Mouse (Mus musculus): ENCODE results near the gene Hdhd3. TPM values are rescaled to one million over a fixed set of nuclear protein-coding genes. Genes with fewer than 3 reads are reported as not detected.
A peak's percentile ranks its signal among the peaks of the same experiment; 100 is the strongest.

Hdhd3 gene
- polyA plus RNA-seq, 1 experiment, result 0.46 TPM

DNA sequence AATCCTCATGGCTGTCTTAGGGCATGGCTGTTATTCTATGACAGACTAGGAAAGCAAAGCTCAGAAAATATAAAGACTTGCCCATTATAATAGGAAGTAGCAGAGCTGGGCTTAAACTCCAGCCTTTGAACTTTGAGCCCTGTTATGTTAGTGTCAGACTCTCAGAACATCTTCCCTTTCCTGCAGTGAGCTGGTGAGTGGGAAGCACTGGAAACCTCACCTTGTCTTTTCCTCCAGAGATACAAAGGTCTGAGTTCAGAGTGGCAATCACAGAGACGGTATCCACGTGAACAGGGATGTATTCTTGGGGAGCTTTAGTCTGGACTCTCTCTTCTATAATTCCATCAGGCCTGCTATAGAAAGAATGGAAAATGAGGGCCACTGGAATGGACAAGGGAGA lies 40.1 kb downstream of the Hdhd3 start:
- Histone ChIP-seq H3K4me1 (ENCODE audit: control insufficient read depth, insufficient read depth, low read length) (no peaks in the 10 kb centered on the region), H3K27ac (ENCODE audit: insufficient read depth, low read depth, low read length) (no peak overlapping the region), H3K4me3 (ENCODE audit: insufficient read depth, low read length) (no peak overlapping the region)
- TF ChIP-seq CTCF (IDR thresholded peaks at IDR 0.05; ENCODE audit: low read depth, low read length), result no peak
- TF ChIP-seq POLR2A (IDR thresholded peaks at IDR 0.05; ENCODE audit: borderline replicate concordance, low read depth, low read length), result no peak

DNA sequence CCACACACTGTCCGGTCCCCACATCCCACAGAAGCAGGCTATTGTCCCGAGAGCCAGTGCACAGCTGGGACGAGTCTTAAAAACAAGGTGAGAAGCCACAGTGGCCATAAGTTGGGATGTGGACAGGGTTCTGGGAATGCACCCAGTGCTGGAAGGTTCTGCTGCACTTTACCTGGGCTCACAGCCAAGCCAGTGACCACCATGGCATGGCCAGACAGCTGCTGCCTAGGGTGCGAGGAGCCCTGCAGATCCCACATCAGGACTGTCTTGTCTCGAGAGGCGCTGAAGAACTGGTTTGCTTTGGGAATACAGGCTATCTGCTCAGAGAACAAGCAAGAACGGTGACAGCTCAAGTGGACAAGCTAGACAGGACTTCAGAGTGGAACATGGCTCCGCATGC lies 42.9 kb downstream of the Hdhd3 start:
- H3K4me1 ChIP-seq (ENCODE audit: control insufficient read depth, insufficient read depth, low read length), result no peaks in the 10 kb centered on the region
- H3K4me3 ChIP-seq (ENCODE audit: insufficient read depth, low read length), result no peak overlapping the region
- no peak overlapping the region for H3K27ac ChIP-seq (ENCODE audit: insufficient read depth, low read depth, low read length)
- no peak for TF ChIP-seq POLR2A (IDR thresholded peaks at IDR 0.05; ENCODE audit: borderline replicate concordance, low read depth, low read length)
- no peak for TF ChIP-seq CTCF (IDR thresholded peaks at IDR 0.05; ENCODE audit: low read depth, low read length)

DNA sequence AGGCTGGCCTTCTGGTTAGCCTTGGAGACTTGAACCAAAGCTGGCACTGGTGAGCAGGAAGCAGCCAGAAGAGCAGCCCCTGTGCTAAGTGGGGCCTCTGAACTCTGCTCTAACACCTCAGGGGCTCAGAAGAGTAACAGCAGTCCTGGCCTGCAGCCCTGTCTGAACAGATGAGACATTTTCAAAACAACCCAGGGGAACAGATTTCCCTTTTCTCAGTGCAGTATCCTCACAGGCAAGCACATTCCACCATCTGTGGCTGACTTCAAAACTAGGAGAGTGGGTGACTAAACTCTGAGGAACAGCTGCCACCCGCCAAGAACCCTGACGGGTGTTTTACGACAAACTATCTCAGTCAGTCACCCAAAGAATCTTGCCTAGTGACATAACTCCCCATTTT lies 44.2 kb downstream of the Hdhd3 start:
- no peak overlapping the region for H3K4me3 ChIP-seq (ENCODE audit: insufficient read depth, low read length)
- no peak for TF ChIP-seq POLR2A (IDR thresholded peaks at IDR 0.05; ENCODE audit: borderline replicate concordance, low read depth, low read length)
- TF ChIP-seq CTCF (IDR thresholded peaks at IDR 0.05; ENCODE audit: low read depth, low read length), result no peak
- no peak overlapping the region for H3K27ac ChIP-seq (ENCODE audit: insufficient read depth, low read depth, low read length)

DNA sequence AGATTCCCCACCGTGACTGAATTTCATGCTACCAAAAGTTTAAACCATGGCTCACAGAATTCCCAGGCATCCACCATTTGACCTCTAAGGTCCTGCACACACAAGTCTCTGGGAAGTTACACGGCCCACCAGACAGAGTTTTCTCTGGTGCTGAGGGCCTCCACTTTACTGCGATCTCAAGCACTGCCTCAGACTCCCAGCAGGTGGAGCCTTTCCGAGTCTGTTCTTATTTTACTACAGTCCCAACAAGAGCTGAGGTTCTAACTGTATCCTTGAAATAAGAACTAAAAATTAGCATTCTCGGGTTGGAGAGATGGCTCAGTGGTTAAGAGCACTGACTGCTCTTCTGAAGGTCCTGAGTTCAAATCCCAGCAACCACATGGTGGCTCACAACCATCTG lies 48.3 kb downstream of the Hdhd3 start:
- Histone ChIP-seq H3K27ac (ENCODE audit: insufficient read depth, low read depth, low read length) (no peak overlapping the region), H3K4me1 (ENCODE audit: control insufficient read depth, insufficient read depth, low read length) (no peaks in the 10 kb centered on the region), H3K4me3 (ENCODE audit: insufficient read depth, low read length) (no peak overlapping the region)
- TF ChIP-seq CTCF (IDR thresholded peaks at IDR 0.05; ENCODE audit: low read depth, low read length) (peak; percentile 48; the same call in 1 of the 2 replicates), POLR2A (IDR thresholded peaks at IDR 0.05; ENCODE audit: borderline replicate concordance, low read depth, low read length) (no peak)

More for the DNA sequence above, 44.2 kb downstream of the Hdhd3 start:
- no peaks in the 10 kb centered on the region for H3K4me1 ChIP-seq (ENCODE audit: control insufficient read depth, insufficient read depth, low read length)

Other genes with a start within 250 kb of the Hdhd3 start
- 72.9 and 73.7 TPM in 2 replicates for gene Slc31a2, start 240.9 kb downstream of the Hdhd3 start, polyA plus RNA-seq (2012; ENCODE audit: insufficient read depth, insufficient read length, missing spikeins)
- 92.2 and 95.1 TPM in 2 replicates for gene Fkbp15, start 142.9 kb downstream of the Hdhd3 start, polyA plus RNA-seq (2012; ENCODE audit: insufficient read depth, insufficient read length, missing spikeins)
- gene Slc31a1, start 142.7 kb downstream of the Hdhd3 start, polyA plus RNA-seq (2012; ENCODE audit: insufficient read depth, insufficient read length, missing spikeins), result 64.1 and 71.0 TPM in 2 replicates
- gene Cdc26, start 94.8 kb downstream of the Hdhd3 start, polyA plus RNA-seq (2012; ENCODE audit: insufficient read depth, insufficient read length, missing spikeins), result 54.8 and 71.2 TPM in 2 replicates
- gene Prpf4, start 94.7 kb downstream of the Hdhd3 start, polyA plus RNA-seq (2012; ENCODE audit: insufficient read depth, insufficient read length, missing spikeins), result 10.1 and 10.9 TPM in 2 replicates
- not detected in 2 replicates for gene Rnf183, start 68.2 kb downstream of the Hdhd3 start, polyA plus RNA-seq (2012; ENCODE audit: insufficient read depth, insufficient read length, missing spikeins)
- 0.94 TPM in 1 of 2 replicates, not detected in the other for gene Wdr31, start 32.6 kb downstream of the Hdhd3 start, polyA plus RNA-seq (2012; ENCODE audit: insufficient read depth, insufficient read length, missing spikeins)
- 0.55 TPM in 1 of 2 replicates, not detected in the other for gene Bspry, start 23.4 kb downstream of the Hdhd3 start, polyA plus RNA-seq (2012; ENCODE audit: insufficient read depth, insufficient read length, missing spikeins)
- gene Alad, start 16.5 kb upstream of the Hdhd3 start, polyA plus RNA-seq (2012; ENCODE audit: insufficient read depth, insufficient read length, missing spikeins), result 9.2 and 10.3 TPM in 2 replicates
- gene Pole3, start 21.6 kb upstream of the Hdhd3 start, polyA plus RNA-seq (2012; ENCODE audit: insufficient read depth, insufficient read length, missing spikeins), result 32.2 and 33.8 TPM in 2 replicates
- gene 4933430I17Rik, start 21.9 kb upstream of the Hdhd3 start, polyA plus RNA-seq (2012; ENCODE audit: insufficient read depth, insufficient read length, missing spikeins), result 0.60 TPM in 1 of 2 replicates, not detected in the other
- 17.2 and 19.7 TPM in 2 replicates for gene Rgs3, start 56.4 kb upstream of the Hdhd3 start, polyA plus RNA-seq (2012; ENCODE audit: insufficient read depth, insufficient read length, missing spikeins)